Comparison of ENCODE assay signal across 15 mouse cellular contexts in the genomic region with DNA sequence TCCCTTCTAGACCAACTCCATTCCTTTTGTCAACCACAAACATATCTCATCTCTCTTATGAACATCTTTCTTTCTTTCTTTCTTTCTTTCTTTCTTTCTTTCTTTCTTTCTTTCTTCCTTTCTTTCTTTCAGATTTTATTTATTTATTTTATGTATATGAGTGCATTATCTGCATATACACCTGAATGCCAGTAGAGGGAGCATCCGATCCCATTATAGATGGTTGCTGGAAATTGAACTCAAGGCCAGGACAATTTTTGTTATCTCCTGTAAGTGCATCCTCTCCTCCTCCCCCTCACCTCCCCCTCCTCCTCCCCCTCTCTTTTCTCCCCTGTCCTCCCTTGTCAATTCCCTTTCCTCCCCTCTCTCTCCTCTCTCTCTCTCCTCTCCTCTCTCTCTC. TPM values are rescaled to one million over a fixed set of nuclear protein-coding genes. Genes with fewer than 3 reads are reported as not detected.
A peak's percentile ranks its signal among the peaks of the same experiment; 100 is the strongest.
DNase-seq lines count a peak whose midpoint lies in the region; ATAC-seq and TF ChIP-seq lines count a peak whose summit lies in the region.
"Had no signal": no experiment of that assay in that cellular context is flagged by ENCODE, and none has a peak within 500 bp of the region (broad histone marks: within the 10 kb centered on the region; RNA-seq: fewer than 3 reads in every experiment).

No protein-coding gene starts in this region.

- H3K4me2 ChIP-seq in intestine, postnatal 0 days (replicated peaks; ENCODE audit: low read depth) = no peak overlapping the region
- no peak overlapping the region for H3K4me2 ChIP-seq in intestine, embryonic 15.5 days (replicated peaks)
- no peak overlapping the region for H3K4me2 ChIP-seq in lung, postnatal 0 days (replicated peaks; ENCODE audit: low read depth, low read length)
- H3K4me2 ChIP-seq: liver, embryonic 13.5 days had no signal

- no peak overlapping the region for H3K27ac ChIP-seq in intestine, postnatal 0 days (ENCODE audit: low read depth, low read length)
- no peak overlapping the region for H3K27ac ChIP-seq in intestine, embryonic 15.5 days
- no peak overlapping the region for H3K27ac ChIP-seq in lung, postnatal 0 days (ENCODE audit: low read length)
- H3K27ac ChIP-seq: forebrain, embryonic 10.5 days; liver, embryonic 13.5 days had no signal

- no peak for TF ChIP-seq POLR2A in brain, embryonic 14.5 days (IDR thresholded peaks at IDR 0.05; ENCODE audit: borderline replicate concordance, extremely low read depth, insufficient read depth, insufficient read length, poor library complexity, severe bottlenecking)

- no peaks in the 10 kb centered on the region for H3K36me3 ChIP-seq in intestine, postnatal 0 days (ENCODE audit: control insufficient read depth, insufficient read depth)
- no peaks in the 10 kb centered on the region for H3K36me3 ChIP-seq in intestine, embryonic 15.5 days
- H3K36me3 ChIP-seq in lung, postnatal 0 days (ENCODE audit: insufficient read depth, low read length) = no peaks in the 10 kb centered on the region
- H3K36me3 ChIP-seq in splenic B cell, adult 2 months (ENCODE audit: control insufficient read depth, insufficient read depth, low read length, poor library complexity, severe bottlenecking) = no peaks in the 10 kb centered on the region
- H3K36me3 ChIP-seq: forebrain, embryonic 10.5 days; liver, embryonic 13.5 days had no signal

- DNase-seq in lung, postnatal 0 days (ENCODE audit: low spot score) = no peak
- DNase-seq in lung, postnatal 14 days = no peak
- no peak for DNase-seq in brain, embryonic 14.5 days (ENCODE audit: low read depth)
- peak; percentile 56 for DNase-seq in splenic B cell, adult 2 months (ENCODE audit: low read depth, low spot score)
- DNase-seq in heart, postnatal 14 days = no peak
- DNase-seq in frontal cortex, postnatal 14 days (ENCODE audit: low spot score in 2 of 2) = no peak
- DNase-seq: adrenal gland, adult 8-10 months; cerebellum, adult 8-10 months; heart, adult 18-20 months; liver, embryonic 13.5 days; retina, postnatal 1 day; thymus, postnatal 25 days had no signal

- no peaks in the 10 kb centered on the region for H3K27me3 ChIP-seq in intestine, postnatal 0 days (replicated peaks; ENCODE audit: control insufficient read depth, insufficient read depth, low read length)
- no peaks in the 10 kb centered on the region for H3K27me3 ChIP-seq in intestine, embryonic 15.5 days (replicated peaks)
- no peaks in the 10 kb centered on the region for H3K27me3 ChIP-seq in lung, postnatal 0 days (replicated peaks; ENCODE audit: insufficient read depth, low read length)
- no peaks in the 10 kb centered on the region; the same call in 1 of the 2 replicates for H3K27me3 ChIP-seq in splenic B cell, adult 2 months (ENCODE audit: control insufficient read depth, insufficient read depth, low read length, poor library complexity, severe bottlenecking)
- H3K27me3 ChIP-seq: liver, embryonic 13.5 days had no signal

- H3K4me3 ChIP-seq in intestine, postnatal 0 days (ENCODE audit: low read depth, low read length) = no peak overlapping the region
- no peak overlapping the region for H3K4me3 ChIP-seq in intestine, embryonic 15.5 days (replicated peaks)
- no peak overlapping the region for H3K4me3 ChIP-seq in lung, postnatal 0 days (ENCODE audit: low read depth, low read length)
- H3K4me3 ChIP-seq: forebrain, embryonic 10.5 days; liver, embryonic 13.5 days had no signal

- no peak overlapping the region for H3K9ac ChIP-seq in intestine, postnatal 0 days (ENCODE audit: low read depth, low read length)
- H3K9ac ChIP-seq in intestine, embryonic 15.5 days = no peak overlapping the region
- no peak overlapping the region for H3K9ac ChIP-seq in lung, postnatal 0 days (replicated peaks; ENCODE audit: low read depth)
- H3K9ac ChIP-seq: liver, embryonic 13.5 days had no signal

- TF ChIP-seq EP300 in lung, postnatal 0 days (IDR thresholded peaks at IDR 0.05) = no peak

- no peaks in the 10 kb centered on the region for H3K9me3 ChIP-seq in intestine, postnatal 0 days (ENCODE audit: control insufficient read depth)
- no peaks in the 10 kb centered on the region for H3K9me3 ChIP-seq in intestine, embryonic 15.5 days
- no peaks in the 10 kb centered on the region for H3K9me3 ChIP-seq in lung, postnatal 0 days (ENCODE audit: low read length)
- H3K9me3 ChIP-seq: forebrain, embryonic 10.5 days; liver, embryonic 13.5 days had no signal

- H3K4me1 ChIP-seq in intestine, postnatal 0 days (replicated peaks; ENCODE audit: control insufficient read depth, insufficient read depth, low read length) = 0 out of 2 replicates have a peak, but pooled peaks cover 5% of the 10 kb centered on the region
- H3K4me1 ChIP-seq in intestine, embryonic 15.5 days (replicated peaks) = 0 out of 2 replicates have a peak, but pooled peaks cover 3% of the 10 kb centered on the region
- H3K4me1 ChIP-seq in lung, postnatal 0 days (ENCODE audit: insufficient read depth, low read depth, low read length) = peaks cover 6% of the 10 kb centered on the region; the same call in 1 of the 2 replicates
- H3K4me1 ChIP-seq: forebrain, embryonic 10.5 days had no signal

- TF ChIP-seq CTCF in intestine, postnatal 0 days (IDR thresholded peaks at IDR 0.05; ENCODE audit: low read depth) = peak; percentile 53
- peak; percentile 53 for TF ChIP-seq CTCF in lung, postnatal 0 days (IDR thresholded peaks at IDR 0.05)
- 0 out of 2 replicates have a peak, but pooled peaks have one; percentile 7 for TF ChIP-seq CTCF in brain, embryonic 14.5 days (IDR thresholded peaks at IDR 0.05; ENCODE audit: borderline replicate concordance, extremely low read depth, insufficient read depth, insufficient read length)

- ATAC-seq in intestine, postnatal 0 days = no peak
- no peak for ATAC-seq in intestine, embryonic 15.5 days
- no peak for ATAC-seq in lung, postnatal 0 days

- intact Hi-C loops in heart, postnatal 14 days (cut with DNase I) = no loop called here

- WGBS in intestine, postnatal 0 days = 79% methylated on average over 1 of the region's 1 CpGs
- WGBS in intestine, embryonic 15.5 days = 53% methylated on average over 1 of the region's 1 CpGs
- WGBS in lung, postnatal 0 days = 69% methylated on average over 1 of the region's 1 CpGs

RNA-seq across cellular contexts. Expression of a gene that starts 25.7 kb away (rescaled TPM):
- 86.6 and 95.0 TPM in 2 replicates for polyA plus RNA-seq in intestine, postnatal 0 days (2015; fragmentation: Nextera tagmentation; extraction: Ambion mirVana)
- 61.3 and 76.7 TPM in 2 replicates for polyA plus RNA-seq in intestine, embryonic 15.5 days (2015; fragmentation: Nextera tagmentation; extraction: Ambion mirVana)
- 90.8 and 94.5 TPM in 2 replicates for polyA plus RNA-seq in lung, postnatal 0 days (2015; fragmentation: Nextera tagmentation; extraction: Ambion mirVana)
- 10.0 and 17.6 TPM in 2 replicates for polyA plus RNA-seq in brain, embryonic 14.5 days (2012; rRNA removed)
- 10 to 100 TPM; 41.2 to 42.1 TPM for total RNA-seq in heart, postnatal 14 days (2021)

RNA-seq across cellular contexts. Expression of a gene that starts 54.2 kb away (rescaled TPM):
- polyA plus RNA-seq in intestine, postnatal 0 days (2015; fragmentation: Nextera tagmentation; extraction: Ambion mirVana) = 114 and 125 TPM in 2 replicates
- polyA plus RNA-seq in intestine, embryonic 15.5 days (2015; fragmentation: Nextera tagmentation; extraction: Ambion mirVana) = 108 and 145 TPM in 2 replicates
- 79.2 and 80.5 TPM in 2 replicates for polyA plus RNA-seq in lung, postnatal 0 days (2015; fragmentation: Nextera tagmentation; extraction: Ambion mirVana)
- polyA plus RNA-seq in brain, embryonic 14.5 days (2012; rRNA removed) = 91.6 and 129 TPM in 2 replicates
- total RNA-seq in heart, postnatal 14 days (2021) = 10 to 100 TPM; 49.4 to 50.6 TPM
